Mouse (Mus musculus) forebrain, embryonic 16.5 days (tissue): ENCODE results near the gene Akap8. TPM values are rescaled to one million over a fixed set of nuclear protein-coding genes. Genes with fewer than 3 reads are reported as not detected.

Experiments used
- ATAC-seq: fragments of 200-750 bp; cut with Nextera tagmentation; 2 replicates; pipeline ENCODE4 v1.8.0; 2017; ENCODE audit warnings: mild to moderate bottlenecking, moderate library complexity
- H3K27ac ChIP-seq: fragments of 300-500 bp; sonication (generic); 2 replicates; pipeline ENCODE4 v1.5.1; 2014; ENCODE audit warnings: low read length, control low read depth
- H3K27me3 ChIP-seq: fragments of 300-500 bp; sonication (generic); replicated peaks from 2 replicates; pipeline ENCODE4 v1.6.1; 2014; ENCODE audit warnings: low read length; ENCODE audit not compliant: control insufficient read depth, insufficient read depth
- H3K36me3 ChIP-seq: fragments of 300-500 bp; sonication (generic); 2 replicates; pipeline ENCODE4 v1.6.1; 2014; ENCODE audit not compliant: control insufficient read depth, insufficient read depth
- H3K4me1 ChIP-seq: fragments of 300-500 bp; sonication (generic); replicated peaks from 2 replicates; pipeline ENCODE4 v1.6.1; 2014; ENCODE audit warnings: low read length; ENCODE audit not compliant: control insufficient read depth, insufficient read depth
- H3K4me2 ChIP-seq: fragments of 300-500 bp; sonication (generic); 2 replicates; pipeline ENCODE4 v1.6.1; 2014; ENCODE audit warnings: mild to moderate bottlenecking, low read length, control low read depth
- H3K4me3 ChIP-seq: fragments of 300-500 bp; sonication (generic); replicated peaks from 2 replicates; pipeline ENCODE4 v1.5.1; 2014; ENCODE audit warnings: mild to moderate bottlenecking, low read length, control low read depth
- H3K9ac ChIP-seq: fragments of 300-500 bp; sonication (generic); replicated peaks from 2 replicates; pipeline ENCODE4 v1.6.1; 2014; ENCODE audit warnings: low read depth, low read length, control low read depth
- H3K9me3 ChIP-seq: fragments of 300-500 bp; sonication (generic); 2 replicates; pipeline ENCODE4 v1.6.1; 2016; ENCODE audit warnings: low read length; ENCODE audit not compliant: control insufficient read depth
- WGBS: fragments of 180-500 bp; shearing (Covaris S2); extraction: QIAGEN DNeasy Blood & Tissue Kit; methylation state at CpG from one replicate; pipeline ENCODE4 v1.1.7; 2014; 5-methylcytosine and 5-hydroxymethylcytosine counted together
- polyA plus RNA-seq: library from polyadenylated mRNA; unstranded; fragments of >200 nt; fragmentation: Nextera tagmentation; extraction: Ambion mirVana; gene quantifications from 2 replicates; pipeline ENCODE4 v1.2.1, GENCODE M21; 2015

Gene Akap8
- polyA plus RNA-seq, 1 experiment from 2014 or later = 123 TPM

DNA sequence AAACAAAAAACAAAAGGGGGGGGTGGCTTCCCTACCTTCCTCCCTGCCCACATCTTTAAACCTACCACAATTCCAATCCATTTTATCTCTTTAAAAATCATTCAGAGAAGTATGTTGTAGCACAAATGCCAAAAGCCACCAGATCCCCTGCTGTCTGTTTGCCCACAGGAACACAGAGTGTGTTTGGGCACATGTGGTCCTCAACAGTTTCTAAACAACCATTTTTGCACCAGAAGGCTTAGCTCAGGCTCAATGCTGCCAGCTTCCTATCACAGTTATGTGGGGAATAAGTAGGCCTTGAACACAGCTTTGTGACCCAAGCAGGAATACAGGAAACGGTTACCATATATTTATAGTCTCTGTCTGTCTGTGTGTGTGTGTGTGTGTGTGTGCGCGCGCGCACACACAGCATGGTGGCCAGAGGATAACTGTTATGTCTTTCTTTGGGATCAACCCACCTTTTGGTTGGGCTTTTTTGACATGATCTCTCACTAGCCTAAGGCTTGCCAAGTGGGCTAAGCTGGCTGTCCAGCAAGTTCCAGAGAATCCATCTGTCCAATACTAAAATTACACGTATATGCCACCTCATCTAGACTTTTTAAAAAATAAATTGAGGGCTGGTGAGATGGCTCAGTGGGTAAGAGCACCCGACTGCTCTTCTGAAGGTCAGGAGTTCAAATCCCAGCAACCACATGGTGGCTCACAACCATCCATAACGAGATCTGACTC is 58.0 kb downstream of the Akap8 start:
- no peaks in the 10 kb centered on the region for H3K36me3 ChIP-seq
- H3K9ac ChIP-seq = no peak overlapping the region
- no peak overlapping the region for H3K27ac ChIP-seq
- no peaks in the 10 kb centered on the region for H3K9me3 ChIP-seq
- H3K27me3 ChIP-seq = no peaks in the 10 kb centered on the region
- no peak overlapping the region for H3K4me3 ChIP-seq
- WGBS = 79% methylated on average over 8 of the region's 8 CpGs
- no peak overlapping the region for H3K4me2 ChIP-seq
- peak; percentile 72 for ATAC-seq
- peaks cover 15% of the 10 kb centered on the region for H3K4me1 ChIP-seq

DNA sequence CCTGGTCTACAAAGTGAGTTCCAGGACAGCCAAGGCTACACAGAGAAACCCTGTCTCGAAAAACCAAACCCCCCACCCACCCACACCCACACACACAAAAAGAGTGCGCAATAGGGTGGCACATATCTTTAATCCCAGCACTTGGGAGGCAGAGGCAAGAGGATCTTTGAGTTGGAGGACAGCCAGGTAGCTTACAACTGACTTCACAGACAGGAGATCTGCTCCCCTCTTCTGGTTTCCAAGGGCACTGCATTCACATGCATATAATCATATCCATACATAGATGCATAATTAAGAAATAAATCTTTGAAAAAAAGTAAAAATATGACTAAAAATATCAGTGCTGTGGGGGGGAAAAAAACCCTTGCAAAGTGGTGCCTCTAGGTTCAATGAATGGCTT is 62.2 kb downstream of the Akap8 start:
- Histone ChIP-seq H3K9me3 (no peaks in the 10 kb centered on the region), H3K4me2 (no peak overlapping the region), H3K27ac (no peak overlapping the region), H3K9ac (no peak overlapping the region), H3K36me3 (no peaks in the 10 kb centered on the region), H3K4me1 (peaks cover 12% of the 10 kb centered on the region), H3K27me3 (no peaks in the 10 kb centered on the region), H3K4me3 (no peak overlapping the region)
- 92% methylated on average over 2 of the region's 2 CpGs for WGBS
- no peak for ATAC-seq

DNA sequence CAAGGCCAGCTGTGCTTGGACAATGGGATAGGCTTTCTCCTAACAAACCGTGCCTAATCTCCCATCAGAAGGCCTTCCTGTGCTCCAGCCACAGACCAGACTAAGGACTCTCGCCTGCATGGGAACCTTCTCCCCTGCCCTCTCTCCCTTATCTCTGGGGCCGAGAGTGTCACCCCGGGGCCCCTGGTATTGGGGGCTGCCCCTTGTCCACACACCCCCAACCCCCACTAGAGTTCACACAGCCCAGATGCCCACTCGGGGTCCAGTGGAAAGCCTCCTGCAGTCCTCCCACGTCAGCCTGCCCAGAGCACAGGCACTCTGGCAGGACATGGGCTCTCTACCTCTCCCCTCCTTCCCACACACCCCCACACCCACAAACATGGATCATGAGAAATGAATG is 63.1 kb downstream of the Akap8 start:
- Histone ChIP-seq H3K27me3 (no peaks in the 10 kb centered on the region), H3K4me2 (no peak overlapping the region), H3K36me3 (no peaks in the 10 kb centered on the region), H3K4me1 (peaks cover 4% of the 10 kb centered on the region), H3K9ac (no peak overlapping the region), H3K27ac (no peak overlapping the region), H3K4me3 (no peak overlapping the region), H3K9me3 (no peaks in the 10 kb centered on the region)
- WGBS = 69% methylated on average over 6 of the region's 6 CpGs
- no peak for ATAC-seq

DNA sequence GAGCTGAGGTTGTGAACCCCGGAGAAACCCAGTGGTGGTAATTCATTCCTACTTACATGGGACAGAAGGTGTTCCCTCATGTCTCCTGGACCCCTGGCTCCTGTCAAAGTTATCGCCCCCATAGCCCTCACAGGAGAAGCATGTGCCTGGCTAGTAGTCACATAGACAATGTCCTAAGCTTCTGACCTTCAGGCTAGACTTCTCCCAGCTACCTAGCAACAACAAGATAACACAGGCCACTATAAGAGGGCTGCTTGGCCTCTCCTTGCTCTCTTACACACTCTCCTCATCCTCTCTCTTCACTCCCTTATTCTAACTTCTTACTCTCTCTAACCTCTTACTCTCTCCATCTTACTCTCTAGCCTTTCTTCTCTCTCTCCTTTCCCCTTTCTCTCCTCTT is 63.6 kb downstream of the Akap8 start:
- Histone ChIP-seq H3K27ac (no peak overlapping the region), H3K4me2 (no peak overlapping the region), H3K27me3 (no peaks in the 10 kb centered on the region), H3K36me3 (no peaks in the 10 kb centered on the region), H3K9ac (no peak overlapping the region), H3K4me3 (no peak overlapping the region), H3K9me3 (no peaks in the 10 kb centered on the region), H3K4me1 (no peaks in the 10 kb centered on the region)
- ATAC-seq = no peak
- WGBS = 95% methylated on average over 2 of the region's 2 CpGs

DNA sequence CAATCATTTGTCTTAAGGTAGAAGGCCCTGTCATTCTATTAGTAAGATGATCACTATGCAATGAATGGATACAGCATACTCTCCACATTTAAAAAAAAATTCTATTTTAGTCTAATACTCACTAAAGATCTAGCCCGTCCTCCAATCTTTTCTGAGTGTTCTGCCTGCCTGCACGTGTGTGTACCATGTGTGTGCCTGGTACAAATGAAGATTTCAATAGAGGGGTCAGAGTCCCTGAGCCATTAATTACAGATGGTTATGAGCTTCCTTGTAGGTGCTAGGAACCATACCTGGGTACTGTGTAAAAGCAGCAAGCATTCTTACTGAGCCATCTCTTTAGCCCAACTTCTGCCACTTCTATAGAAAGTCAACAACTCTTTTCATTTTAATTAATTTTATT is 64.1 kb downstream of the Akap8 start:
- Histone ChIP-seq H3K9ac (no peak overlapping the region), H3K4me2 (no peak overlapping the region), H3K36me3 (no peaks in the 10 kb centered on the region), H3K4me1 (no peaks in the 10 kb centered on the region), H3K27me3 (no peaks in the 10 kb centered on the region), H3K27ac (no peak overlapping the region), H3K4me3 (no peak overlapping the region), H3K9me3 (no peaks in the 10 kb centered on the region)
- WGBS = 77% methylated on average over 2 of the region's 2 CpGs
- ATAC-seq = no peak

Other genes with a start within 250 kb of the Akap8 start
- gene Notch3, start 154.4 kb downstream of the Akap8 start, polyA plus RNA-seq = 5.5 TPM in 2 replicates
- gene Ephx3, start 131.7 kb downstream of the Akap8 start, polyA plus RNA-seq = 0.20 TPM in 1 of 2 replicates, not detected in the other
- gene Brd4, start 36.5 kb downstream of the Akap8 start, polyA plus RNA-seq = 82.2 and 83.8 TPM in 2 replicates
- 132 and 164 TPM in 2 replicates for gene Akap8l, start 29.4 kb upstream of the Akap8 start, polyA plus RNA-seq
- gene Wiz, start 68.2 kb upstream of the Akap8 start, polyA plus RNA-seq = 35.7 and 39.1 TPM in 2 replicates
- 0.57 and 0.73 TPM in 2 replicates for gene Rasal3, start 82.3 kb upstream of the Akap8 start, polyA plus RNA-seq
- not detected in 2 replicates for gene Pglyrp2, start 102.9 kb upstream of the Akap8 start, polyA plus RNA-seq
- 0.28 and 0.40 TPM in 2 replicates for gene Cyp4f39, start 131.5 kb upstream of the Akap8 start, polyA plus RNA-seq
- gene Cyp4f17, start 184.8 kb upstream of the Akap8 start, polyA plus RNA-seq = 6.7 and 8.9 TPM in 2 replicates
- 20.0 and 26.1 TPM in 2 replicates for gene Cyp4f16, start 215.3 kb upstream of the Akap8 start, polyA plus RNA-seq